Mouse (Mus musculus) cerebellum, adult 9-11 months (tissue): Measurements from ENCODE around the gene Gm27235.
"Not testable (repeated sequence)": the region's sequence is repeated elsewhere in the genome, so short reads cannot be mapped to it uniquely, and the experiment has no call there.

Source experiments
- DNase-seq: peaks from one replicate; pipeline ENCODE4 v3.0.0; 2022

Gm27235 gene

GRCm38 (mm10) chr9:35790001-35790400, at the start of gene Gm27235, which contains the start of gene D730048I06Rik:
Gm27235 (minus strand) TSS chr9:35790101.
D730048I06Rik (minus strand) TSS chr9:35790112.
- DNase-seq, result no peak

DNA sequence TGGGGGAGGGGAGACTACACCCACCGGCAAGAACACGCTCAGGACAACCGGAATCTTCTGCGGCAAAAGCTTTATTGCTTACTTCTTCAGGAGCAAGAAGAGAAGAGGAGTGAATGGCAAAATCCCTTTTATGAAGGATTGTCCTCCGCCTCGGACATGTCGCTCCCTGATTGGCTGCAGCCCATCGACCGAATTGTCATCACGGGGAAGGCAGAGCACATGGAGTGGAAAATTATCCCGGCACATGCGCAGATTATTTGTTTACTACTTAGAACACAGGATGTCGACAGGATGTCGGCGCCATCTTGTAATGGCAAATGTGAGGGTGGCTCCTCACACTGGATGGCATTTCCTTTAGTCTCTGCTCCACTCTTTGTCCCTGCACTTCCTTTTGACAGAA, 28.0 kb upstream of the Gm27235 start:
- DNase-seq, result not testable (repeated sequence)

GRCm38 (mm10) chr9:35798146-35798545, 8.2 kb upstream of the Gm27235 start:
- DNase-seq, result no peak

DNA sequence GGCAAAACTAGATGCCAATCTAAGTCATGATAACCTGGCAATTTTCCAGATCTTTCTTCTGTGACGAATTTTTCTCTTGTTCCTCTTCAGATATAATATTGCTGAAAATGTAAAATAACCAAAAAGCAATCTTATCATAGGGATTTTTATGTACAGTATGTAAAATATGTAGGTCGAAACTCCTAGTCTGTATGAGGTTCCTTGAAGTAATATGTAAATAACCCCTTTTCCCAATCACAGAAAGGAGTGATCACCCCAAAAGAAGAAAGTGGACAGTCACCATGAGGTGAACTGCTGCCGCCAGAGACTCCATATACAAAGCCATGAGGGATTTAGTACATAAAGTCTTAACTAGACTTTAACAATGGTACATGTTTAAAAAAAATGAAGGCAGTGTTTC, 11.9 kb downstream of the Gm27235 start, which contains the start of gene Gm17727:
Gene Gm17727 (minus strand): TSS at position 101 of the 400 bp plus-strand sequence.
- no peak for DNase-seq

DNA sequence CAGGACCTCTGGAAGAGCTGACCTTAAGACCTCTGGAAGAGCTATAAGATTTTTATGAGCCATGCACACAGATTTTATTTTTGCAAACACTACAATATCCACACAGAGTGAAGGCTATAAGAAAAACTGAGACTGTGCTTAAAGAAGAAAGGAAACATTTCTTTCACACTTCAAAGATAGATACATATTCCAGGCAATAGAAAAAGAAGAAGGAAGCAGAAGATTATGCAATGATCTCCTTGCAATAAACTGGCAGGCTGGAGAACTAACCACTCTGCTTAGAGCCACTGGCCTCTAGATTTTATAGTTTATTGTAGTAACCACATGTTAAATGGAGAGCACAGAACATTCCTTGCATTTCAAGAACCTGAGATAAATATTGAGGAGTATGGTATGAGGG, 33.1 kb downstream of the Gm27235 start:
- no peak for DNase-seq

- no peak for DNase-seq
Measured at GRCm38 (mm10) chr9:35740749-35741148, 49.2 kb downstream of the Gm27235 start, which contains the start of gene Gm17677. Gm17677 (plus strand) TSS chr9:35741049.
